Mouse (Mus musculus) embryonic facial prominence, embryonic 13.5 days (tissue): Measurements from ENCODE around the gene Diaph3. TPM values are rescaled to one million over a fixed set of nuclear protein-coding genes. Genes with fewer than 3 reads are reported as not detected.
A peak's percentile ranks its signal among the peaks of the same experiment; 100 is the strongest.

ENCODE experiments used
- ATAC-seq: fragments of 200-750 bp; cut with Nextera tagmentation; 2 replicates; pipeline ENCODE4 v1.8.0; 2017; ENCODE audit warnings: low read depth; ENCODE audit not compliant: insufficient number of reproducible peaks, insufficient read depth, low FRiP score, low TSS enrichment
- H3K27ac ChIP-seq: fragments of 300-500 bp; sonication (generic); 2 replicates; pipeline ENCODE4 v1.5.1; 2015; ENCODE audit warnings: moderate library complexity, mild to moderate bottlenecking, inconsistent platforms
- H3K27me3 ChIP-seq: fragments of 300-500 bp; sonication (generic); 2 replicates; pipeline ENCODE4 v1.6.1; 2015; ENCODE audit warnings: mild to moderate bottlenecking, inconsistent platforms
- H3K36me3 ChIP-seq: fragments of 300-500 bp; sonication (generic); 2 replicates; pipeline ENCODE4 v1.6.1; 2015; ENCODE audit warnings: mild to moderate bottlenecking, inconsistent platforms
- H3K4me1 ChIP-seq: fragments of 300-500 bp; sonication (generic); 2 replicates; pipeline ENCODE4 v1.6.1; 2015; ENCODE audit warnings: inconsistent platforms
- H3K4me2 ChIP-seq: fragments of 300-500 bp; sonication (generic); 2 replicates; pipeline ENCODE4 v1.6.1; 2015; ENCODE audit warnings: moderate library complexity, mild to moderate bottlenecking, inconsistent platforms
- H3K4me3 ChIP-seq: fragments of 300-500 bp; sonication (generic); 2 replicates; pipeline ENCODE4 v1.5.1; 2015; ENCODE audit warnings: mild to moderate bottlenecking, inconsistent platforms
- H3K9ac ChIP-seq: fragments of 300-500 bp; sonication (generic); 2 replicates; pipeline ENCODE4 v1.6.1; 2015; ENCODE audit warnings: mild to moderate bottlenecking, inconsistent platforms
- H3K9me3 ChIP-seq: fragments of 300-500 bp; sonication (generic); 2 replicates; pipeline ENCODE4 v1.6.1; 2016; ENCODE audit warnings: inconsistent platforms
- WGBS: fragments of 180-500 bp; shearing (Covaris S2); methylation state at CpG from one replicate; pipeline ENCODE4 v1.1.7; 2015; ENCODE audit warnings: mixed read lengths; 5-methylcytosine and 5-hydroxymethylcytosine counted together
- polyA plus RNA-seq: library from polyadenylated mRNA; unstranded; fragments of >200 nt; fragmentation: Nextera tagmentation; extraction: Ambion mirVana; gene quantifications from 2 replicates; pipeline ENCODE4 v1.2.1, GENCODE M21; 2015

Diaph3 gene
- polyA plus RNA-seq, 1 experiment from 2014 or later = 14.8 TPM

DNA sequence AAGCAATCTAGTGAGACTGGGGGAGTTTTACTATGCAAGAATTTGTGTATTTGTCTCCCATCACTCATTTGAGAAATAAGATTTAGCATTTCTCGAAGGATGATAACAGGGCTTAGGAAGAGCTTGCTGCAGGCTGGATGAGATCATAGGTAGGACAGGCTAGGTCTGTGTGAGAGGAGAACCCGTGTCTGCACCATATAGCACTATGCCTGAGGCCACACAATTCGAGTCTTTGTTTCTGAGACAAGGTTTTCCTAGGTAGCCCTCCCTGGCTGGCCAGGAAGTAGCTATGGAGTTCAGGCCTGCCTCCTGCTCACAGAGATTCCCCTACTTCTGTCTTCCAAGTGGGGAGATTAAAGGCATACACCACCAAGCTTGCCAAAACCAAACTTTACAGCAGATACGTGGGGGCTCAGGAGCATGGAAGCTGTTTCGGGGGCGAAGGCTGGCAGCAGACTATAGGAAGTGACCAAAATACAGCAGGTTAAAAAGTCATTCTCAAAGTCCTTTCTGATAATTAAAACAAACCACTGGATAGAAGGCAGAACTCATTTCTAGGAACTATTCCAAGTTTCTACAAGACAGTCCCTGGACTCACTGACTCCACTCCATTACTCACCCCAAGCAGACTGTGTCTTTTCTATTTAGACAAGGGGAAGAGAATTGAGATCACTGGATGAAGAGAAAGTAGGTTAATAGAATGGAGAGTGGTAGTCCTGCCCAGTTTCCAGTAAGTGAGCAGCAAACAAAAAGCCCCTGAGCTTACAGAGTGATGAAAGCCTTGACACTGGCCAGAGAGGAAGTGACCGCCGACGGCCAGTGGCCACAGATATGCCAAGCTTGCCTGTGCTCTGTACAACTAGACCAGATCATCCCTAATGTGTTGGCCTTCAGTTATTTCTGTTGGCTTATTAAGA, 383.2 kb downstream of the Diaph3 start:
- ATAC-seq = no peak

DNA sequence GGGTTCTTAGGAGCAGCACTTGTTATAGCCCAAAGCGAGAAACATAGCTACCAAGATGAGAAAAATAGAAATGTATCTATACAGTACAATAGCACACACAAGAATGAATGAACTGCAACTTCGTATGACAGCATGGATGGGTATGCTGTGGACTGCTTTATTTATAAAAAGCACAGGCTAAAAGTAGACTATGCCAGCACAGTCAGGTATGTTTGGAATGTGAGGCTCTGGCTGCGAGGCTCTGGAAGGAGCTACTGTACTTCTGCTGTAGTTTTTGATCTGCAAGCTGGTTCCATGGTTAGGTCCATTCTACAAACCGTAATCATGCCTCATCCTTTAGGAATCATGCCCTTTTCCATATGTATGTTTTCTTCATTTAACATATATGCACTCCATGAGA, 383.9 kb downstream of the Diaph3 start:
- 50% methylated on average over 4 of the region's 4 CpGs for WGBS
- H3K4me2 ChIP-seq = no peak overlapping the region
- peaks cover 12% of the 10 kb centered on the region for H3K4me1 ChIP-seq
- no peak overlapping the region for H3K9ac ChIP-seq
- no peak overlapping the region for H3K27ac ChIP-seq
- no peaks in the 10 kb centered on the region for H3K9me3 ChIP-seq
- no peaks in the 10 kb centered on the region for H3K27me3 ChIP-seq
- H3K4me3 ChIP-seq = no peak overlapping the region
- no peak for ATAC-seq
- no peaks in the 10 kb centered on the region for H3K36me3 ChIP-seq

More for the DNA sequence above, 383.2 kb downstream of the Diaph3 start:
- H3K27ac ChIP-seq = peak overlapping the region; percentile 39; the same call in 1 of the 2 replicates
- no peak overlapping the region for H3K4me2 ChIP-seq
- WGBS = 64% methylated on average over 9 of the region's 9 CpGs
- H3K36me3 ChIP-seq = no peaks in the 10 kb centered on the region
- no peaks in the 10 kb centered on the region for H3K9me3 ChIP-seq
- no peaks in the 10 kb centered on the region for H3K27me3 ChIP-seq
- no peak overlapping the region for H3K4me3 ChIP-seq
- H3K4me1 ChIP-seq = peaks cover 12% of the 10 kb centered on the region
- no peak overlapping the region for H3K9ac ChIP-seq

DNA sequence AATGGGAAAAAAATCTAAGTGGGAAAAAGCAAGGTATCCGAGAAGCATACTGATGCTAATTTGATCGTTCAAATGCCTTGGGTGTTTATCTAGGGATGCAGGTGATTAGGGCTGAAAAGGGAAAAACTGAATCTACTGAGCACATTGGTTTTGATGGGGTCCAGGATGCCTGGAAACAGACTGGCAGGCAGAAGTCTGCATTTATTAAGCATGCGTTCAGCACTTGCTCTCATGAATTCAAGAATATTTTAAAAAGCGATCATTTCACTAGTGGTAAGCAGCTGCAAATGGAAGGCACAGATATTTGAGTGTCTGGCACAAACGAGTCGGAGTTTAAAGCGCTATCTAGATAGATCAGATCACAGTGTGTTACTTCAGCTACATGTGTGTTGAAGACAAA, 390.7 kb downstream of the Diaph3 start:
- Histone ChIP-seq H3K4me1 (peaks cover 12% of the 10 kb centered on the region), H3K4me3 (no peak overlapping the region), H3K27me3 (no peaks in the 10 kb centered on the region), H3K9me3 (no peaks in the 10 kb centered on the region), H3K36me3 (no peaks in the 10 kb centered on the region), H3K9ac (no peak overlapping the region), H3K27ac (no peak overlapping the region), H3K4me2 (no peak overlapping the region)
- ATAC-seq = no peak
- 75% methylated on average over 7 of the region's 7 CpGs for WGBS

DNA sequence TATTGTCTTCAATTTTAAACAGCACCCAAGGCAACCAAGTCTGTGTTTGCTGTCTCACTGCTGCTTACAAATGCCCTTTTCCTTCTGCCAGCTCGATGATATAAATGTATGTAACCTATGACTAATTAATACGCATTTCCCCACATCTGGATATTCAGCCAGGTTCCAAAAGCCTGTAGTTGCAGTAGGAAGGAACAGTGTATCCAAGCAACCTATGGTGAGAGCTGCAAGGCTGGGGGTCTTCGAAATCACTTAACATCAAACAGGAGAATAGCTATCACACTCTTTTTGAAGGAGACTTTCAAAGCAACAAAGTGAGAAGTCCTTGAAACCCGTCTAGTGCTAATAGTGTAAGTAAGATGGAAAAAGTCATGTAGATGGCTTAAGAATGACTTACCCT, 391.6 kb downstream of the Diaph3 start:
- ATAC-seq = no peak
- H3K27ac ChIP-seq = no peak overlapping the region
- H3K9me3 ChIP-seq = no peaks in the 10 kb centered on the region
- no peak overlapping the region for H3K9ac ChIP-seq
- H3K4me1 ChIP-seq = peaks cover 12% of the 10 kb centered on the region
- H3K4me3 ChIP-seq = no peak overlapping the region
- H3K27me3 ChIP-seq = no peaks in the 10 kb centered on the region
- no peaks in the 10 kb centered on the region for H3K36me3 ChIP-seq
- H3K4me2 ChIP-seq = peak overlapping the region; percentile 49; the same call in 1 of the 2 replicates
- 72% methylated on average over 4 of the region's 4 CpGs for WGBS

DNA sequence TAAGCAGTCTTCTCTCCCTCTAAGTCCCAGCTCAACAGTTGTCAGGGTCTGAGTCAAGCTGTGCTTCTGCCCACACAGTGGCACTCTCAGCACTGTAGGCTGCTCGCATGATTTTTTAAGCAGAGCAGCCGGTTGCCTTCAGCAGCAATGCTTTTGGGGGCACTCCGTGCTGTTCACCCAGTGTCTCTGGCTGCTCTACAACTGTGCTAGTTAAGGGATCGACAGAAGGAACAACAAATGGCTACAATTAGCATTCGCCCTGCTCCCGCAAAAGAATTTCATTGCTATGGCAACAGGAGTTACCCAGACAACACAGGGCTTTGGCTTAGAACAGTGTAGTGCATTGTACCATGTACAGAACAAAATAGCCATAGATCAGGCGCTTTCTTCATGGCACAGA, 392.2 kb downstream of the Diaph3 start:
- H3K36me3 ChIP-seq = no peaks in the 10 kb centered on the region
- ATAC-seq = peak; percentile 84
- H3K27ac ChIP-seq = peak overlapping the region; percentile 28; the same call in 1 of the 2 replicates
- H3K9ac ChIP-seq = peak overlapping the region; percentile 32; the same call in 1 of the 2 replicates
- no peaks in the 10 kb centered on the region for H3K9me3 ChIP-seq
- peak overlapping the region; percentile 25 for H3K4me3 ChIP-seq
- no peaks in the 10 kb centered on the region for H3K27me3 ChIP-seq
- 8% methylated on average over 7 of the region's 7 CpGs for WGBS
- H3K4me1 ChIP-seq = peaks cover 12% of the 10 kb centered on the region
- H3K4me2 ChIP-seq = peak overlapping the region; percentile 49

DNA sequence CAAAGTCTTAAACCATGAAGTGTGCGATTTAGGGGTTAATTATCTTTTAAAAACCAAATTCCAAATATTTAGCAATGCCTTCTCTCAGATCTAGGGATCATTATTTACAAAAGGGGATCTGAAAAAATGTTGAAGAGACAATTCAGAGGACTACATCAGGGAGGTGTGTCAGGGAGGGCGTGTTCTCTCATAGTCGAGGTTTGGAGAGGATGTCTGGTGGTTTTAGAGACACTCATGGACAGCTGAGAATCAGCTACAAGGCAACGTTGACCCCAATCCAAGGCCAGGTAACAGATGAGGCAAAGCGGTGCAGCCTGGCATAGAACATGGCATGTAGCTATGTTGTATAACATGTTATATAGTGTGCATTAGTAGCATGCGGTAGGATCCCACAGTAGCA, 396.5 kb downstream of the Diaph3 start:
- no peak overlapping the region for H3K9ac ChIP-seq
- H3K4me1 ChIP-seq = peaks cover 10% of the 10 kb centered on the region
- no peaks in the 10 kb centered on the region for H3K9me3 ChIP-seq
- H3K36me3 ChIP-seq = no peaks in the 10 kb centered on the region
- no peak overlapping the region for H3K4me2 ChIP-seq
- ATAC-seq = no peak
- no peaks in the 10 kb centered on the region for H3K27me3 ChIP-seq
- no peak overlapping the region for H3K27ac ChIP-seq
- 91% methylated on average over 6 of the region's 6 CpGs for WGBS
- H3K4me3 ChIP-seq = no peak overlapping the region

DNA sequence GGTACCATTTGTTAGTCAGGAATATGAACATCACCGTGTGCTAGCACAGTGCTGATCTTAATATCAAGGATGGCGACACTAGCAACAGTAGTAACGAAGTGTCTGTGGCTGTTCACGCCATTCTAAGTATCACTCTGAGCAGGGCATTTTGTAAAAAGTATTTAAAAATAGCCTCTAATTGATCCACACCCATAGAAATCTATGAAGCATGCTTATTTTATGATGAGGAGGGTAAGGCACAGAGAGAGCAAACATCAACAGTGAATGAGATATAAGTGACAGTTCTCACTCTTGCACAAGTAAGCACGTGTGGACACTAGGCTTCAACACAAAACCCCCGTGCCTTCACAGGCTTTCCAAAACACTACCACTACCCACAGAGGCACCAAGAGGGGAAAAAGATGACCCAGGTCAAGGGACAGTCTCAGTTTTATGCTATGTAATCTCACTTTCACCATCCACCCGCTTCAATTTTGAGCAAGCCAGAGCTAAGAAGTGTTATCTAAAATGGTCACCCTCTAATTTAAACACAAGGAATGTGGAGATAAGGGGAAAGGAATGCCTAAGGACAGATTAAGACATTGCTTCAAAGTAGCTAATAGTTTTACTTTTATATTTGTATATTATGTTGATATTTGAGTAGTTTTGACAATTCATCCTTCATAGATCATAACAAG, 399.0 kb downstream of the Diaph3 start:
- Histone ChIP-seq H3K9me3 (no peaks in the 10 kb centered on the region), H3K27me3 (no peaks in the 10 kb centered on the region), H3K4me1 (no peaks in the 10 kb centered on the region), H3K36me3 (no peaks in the 10 kb centered on the region), H3K4me2 (no peak overlapping the region), H3K9ac (no peak overlapping the region), H3K4me3 (no peak overlapping the region), H3K27ac (no peak overlapping the region)
- no peak for ATAC-seq
- WGBS = 85% methylated on average over 7 of the region's 7 CpGs

DNA sequence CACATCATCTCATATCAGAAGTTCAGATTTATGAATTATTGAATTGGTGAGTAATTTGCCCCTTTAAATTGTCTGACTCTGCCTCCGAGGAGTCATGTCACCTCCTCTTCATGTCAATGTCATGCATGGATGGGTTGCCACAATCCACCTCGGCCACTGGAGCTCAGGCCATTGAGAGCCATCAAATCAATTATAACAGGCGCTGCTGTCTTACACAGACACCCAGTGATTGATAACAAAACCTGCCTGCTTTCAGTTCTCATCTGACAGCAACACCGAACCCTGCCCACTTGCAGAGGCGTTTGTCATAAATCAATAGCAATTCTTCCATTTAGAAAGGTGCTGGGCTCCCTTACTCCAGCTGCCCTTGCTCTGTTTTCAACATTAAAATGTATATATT, 402.1 kb downstream of the Diaph3 start:
- Histone ChIP-seq H3K27ac (no peak overlapping the region), H3K9ac (no peak overlapping the region), H3K9me3 (no peaks in the 10 kb centered on the region), H3K27me3 (no peaks in the 10 kb centered on the region), H3K4me1 (no peaks in the 10 kb centered on the region), H3K36me3 (no peaks in the 10 kb centered on the region), H3K4me2 (no peak overlapping the region), H3K4me3 (no peak overlapping the region)
- WGBS = 68% methylated on average over 5 of the region's 5 CpGs
- no peak for ATAC-seq

DNA sequence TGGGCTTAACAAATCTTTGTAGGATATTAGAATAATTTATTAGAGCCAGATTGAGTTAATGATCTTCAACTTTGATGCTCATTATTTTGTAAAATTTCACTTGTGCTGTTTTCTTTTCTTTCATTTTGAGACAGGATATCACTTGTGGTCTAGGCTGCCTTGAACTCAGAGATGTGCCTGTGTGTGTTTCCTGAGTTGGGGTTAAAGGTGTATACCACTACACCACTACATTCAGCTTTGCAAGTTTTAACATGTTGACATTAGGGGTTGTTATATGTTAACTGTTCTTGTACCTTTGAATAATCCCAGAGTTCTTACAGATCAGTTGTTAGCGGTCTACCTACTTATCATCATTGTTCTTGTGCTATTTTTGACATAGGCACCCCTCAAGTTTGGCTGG, 404.4 kb downstream of the Diaph3 start:
- no peak overlapping the region for H3K4me3 ChIP-seq
- no peaks in the 10 kb centered on the region for H3K9me3 ChIP-seq
- no peak overlapping the region for H3K27ac ChIP-seq
- no peak overlapping the region for H3K9ac ChIP-seq
- H3K36me3 ChIP-seq = no peaks in the 10 kb centered on the region
- 88% methylated on average over 1 of the region's 1 CpGs for WGBS
- no peak overlapping the region for H3K4me2 ChIP-seq
- H3K4me1 ChIP-seq = no peaks in the 10 kb centered on the region
- no peak for ATAC-seq
- no peaks in the 10 kb centered on the region for H3K27me3 ChIP-seq

DNA sequence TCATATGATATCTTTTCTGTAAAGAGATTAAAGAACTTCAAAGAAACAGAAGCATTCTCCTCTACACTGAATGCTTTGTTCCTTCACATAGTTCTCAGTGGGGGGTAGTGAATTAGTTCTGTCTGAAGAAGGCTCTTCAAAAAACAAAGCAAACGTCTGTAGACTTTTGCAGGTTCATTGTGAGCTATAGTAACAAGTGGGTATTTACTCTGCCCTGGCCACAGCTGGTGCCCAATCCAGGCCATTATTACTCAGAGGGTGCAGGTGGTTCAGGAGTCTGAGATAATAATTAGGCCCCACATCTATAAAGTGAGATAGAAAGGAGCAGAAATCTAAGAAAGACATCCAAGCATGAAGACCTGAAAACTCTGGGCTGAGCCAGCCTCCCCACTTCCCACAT, 409.7 kb downstream of the Diaph3 start:
- H3K36me3 ChIP-seq = no peaks in the 10 kb centered on the region

DNA sequence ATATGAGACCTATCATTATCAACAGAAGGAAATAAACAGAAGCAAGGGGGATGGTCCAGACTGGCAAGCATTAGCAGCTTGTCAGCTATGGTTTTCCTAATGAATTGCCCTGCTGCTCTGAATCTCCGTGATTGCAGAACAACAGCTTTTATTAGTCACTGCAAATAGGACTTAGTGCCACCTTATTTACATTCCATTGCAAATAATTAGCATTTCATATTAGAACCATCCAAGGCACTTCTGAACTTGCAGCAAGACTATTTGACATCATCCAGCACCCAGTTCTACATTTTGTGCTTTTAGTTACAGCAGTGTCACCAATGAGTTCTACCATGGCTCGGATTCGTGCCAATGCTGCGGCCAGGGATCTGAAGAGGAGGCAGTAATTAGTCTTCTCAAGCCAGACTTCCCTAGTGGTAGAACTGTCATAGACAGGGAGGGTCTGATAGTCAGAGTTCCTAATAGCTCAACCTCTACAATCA, 411.4 kb downstream of the Diaph3 start:
- no peaks in the 10 kb centered on the region for H3K9me3 ChIP-seq
- no peaks in the 10 kb centered on the region for H3K4me1 ChIP-seq
- ATAC-seq = no peak
- WGBS = 69% methylated on average over 4 of the region's 4 CpGs
- H3K36me3 ChIP-seq = no peaks in the 10 kb centered on the region
- H3K4me3 ChIP-seq = no peak overlapping the region
- no peak overlapping the region for H3K27ac ChIP-seq
- H3K4me2 ChIP-seq = no peak overlapping the region
- H3K9ac ChIP-seq = no peak overlapping the region
- H3K27me3 ChIP-seq = no peaks in the 10 kb centered on the region

More for the DNA sequence above, 409.7 kb downstream of the Diaph3 start:
- no peak overlapping the region for H3K9ac ChIP-seq
- no peak overlapping the region for H3K27ac ChIP-seq
- no peak for ATAC-seq
- no peak overlapping the region for H3K4me2 ChIP-seq
- no peaks in the 10 kb centered on the region for H3K4me1 ChIP-seq
- H3K9me3 ChIP-seq = no peaks in the 10 kb centered on the region
- WGBS = 17% methylated on average over 1 of the region's 1 CpGs
- no peaks in the 10 kb centered on the region for H3K27me3 ChIP-seq
- no peak overlapping the region for H3K4me3 ChIP-seq
